Mouse (Mus musculus): ENCODE measurements at regions not wholly inside any gene's neighbourhood (a gene's known extent, or its start where the extent isn't known, plus 50 kb on each side); places are given as distances from the start of the nearest gene placed in this dataset.
"Not testable (repeated sequence)": the region's sequence is repeated elsewhere in the genome, so short reads cannot be mapped to it uniquely, and the experiment has no call there.

- DNase-seq: peak; percentile 41 to 52
Observed at GRCm38 (mm10) chr4:8084954-8085639, 153.7 kb downstream of the Car8 start.

DNA sequence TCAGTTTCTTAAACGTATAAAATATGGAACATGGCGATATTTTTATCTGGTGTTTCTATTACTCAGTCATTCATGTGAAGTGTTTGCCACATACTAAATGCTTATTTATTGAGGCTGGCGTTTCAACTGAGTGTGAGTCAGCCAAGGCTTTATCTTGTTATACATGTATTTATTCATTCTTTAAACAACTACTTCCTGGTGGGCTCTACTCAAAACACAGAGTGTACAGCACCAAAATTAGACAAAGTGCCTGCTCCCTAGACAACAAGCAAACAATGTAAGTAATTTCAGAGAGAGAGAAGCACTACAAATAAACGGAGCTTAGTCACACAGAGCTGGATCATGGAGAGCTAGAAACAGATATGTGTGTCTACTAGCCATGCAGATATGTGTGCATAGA lies 159.5 kb downstream of the Car8 start:
- DNase-seq: no peak

GRCm38 (mm10) chr4:8072989-8073573 lies 165.8 kb downstream of the Car8 start:
- DNase-seq: no peak

GRCm38 (mm10) chr4:8070693-8071092 lies 168.1 kb downstream of the Car8 start:
- not testable (repeated sequence) for DNase-seq

DNA sequence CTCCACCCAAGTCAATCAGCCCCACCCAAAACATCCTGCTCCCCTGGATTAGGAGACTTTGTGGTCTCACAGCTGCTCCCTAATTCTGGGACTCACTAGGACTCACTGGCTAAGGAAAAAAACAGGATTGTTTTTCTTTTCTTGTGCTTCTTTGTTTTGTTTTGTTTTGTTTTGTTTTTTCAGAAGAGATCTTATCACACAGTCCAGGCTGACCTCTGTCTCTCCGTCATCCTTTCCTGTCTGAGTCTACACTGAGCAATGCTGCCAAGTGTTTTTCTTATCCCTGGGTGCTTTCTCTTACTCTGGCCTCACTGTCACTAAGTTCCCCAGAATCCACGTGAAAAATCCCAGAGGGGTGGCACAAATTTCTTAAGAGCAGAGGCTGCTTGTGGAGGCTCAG lies 170.8 kb downstream of the Car8 start:
- DNase-seq: no peak

GRCm38 (mm10) chr4:8041776-8042175 lies 197.1 kb downstream of the Car8 start:
- no peak for DNase-seq

GRCm38 (mm10) chr4:8037863-8038262 lies 201.0 kb downstream of the Car8 start:
- DNase-seq: no peak

DNA sequence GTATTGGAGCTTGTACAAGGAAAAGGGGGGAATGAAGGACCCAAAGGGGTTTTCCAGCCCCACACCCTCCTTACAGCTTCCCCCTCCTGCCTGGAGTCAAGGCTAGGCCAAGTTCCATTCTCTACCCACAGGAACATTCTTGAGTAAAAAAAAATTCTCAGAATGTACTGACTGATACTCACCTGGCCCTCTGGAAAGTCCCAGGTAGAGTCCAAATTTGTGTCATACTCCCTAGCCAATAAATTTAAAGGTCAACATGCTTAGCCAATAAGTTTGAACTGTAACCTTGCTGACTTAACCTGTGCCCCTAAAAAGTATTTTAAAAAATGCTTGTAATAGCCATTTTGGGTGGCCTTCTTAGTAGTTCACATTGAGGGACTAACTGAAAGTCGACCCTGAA lies 205.4 kb downstream of the Car8 start:
- DNase-seq: not testable (repeated sequence)

DNA sequence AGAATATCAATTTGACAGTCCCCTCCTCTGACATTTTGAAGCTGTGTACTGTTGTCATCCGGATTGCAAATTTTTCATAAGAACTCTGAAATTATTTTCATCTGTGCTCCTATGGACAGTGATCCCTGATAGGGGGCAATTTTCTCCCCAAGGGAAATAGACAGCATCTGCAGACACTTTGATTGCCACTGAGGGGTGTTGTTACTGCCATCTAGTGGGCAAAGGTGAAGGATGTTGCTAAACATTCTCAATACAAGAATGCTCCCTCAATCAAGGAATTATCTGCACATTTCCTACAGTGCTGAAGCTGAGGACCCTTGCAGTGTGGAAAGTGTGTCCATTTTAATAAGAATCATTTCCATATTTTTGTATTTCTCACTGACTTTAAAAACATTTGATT lies 233.7 kb downstream of the Car8 start:
- peak; percentile 2 to 28 for DNase-seq

DNA sequence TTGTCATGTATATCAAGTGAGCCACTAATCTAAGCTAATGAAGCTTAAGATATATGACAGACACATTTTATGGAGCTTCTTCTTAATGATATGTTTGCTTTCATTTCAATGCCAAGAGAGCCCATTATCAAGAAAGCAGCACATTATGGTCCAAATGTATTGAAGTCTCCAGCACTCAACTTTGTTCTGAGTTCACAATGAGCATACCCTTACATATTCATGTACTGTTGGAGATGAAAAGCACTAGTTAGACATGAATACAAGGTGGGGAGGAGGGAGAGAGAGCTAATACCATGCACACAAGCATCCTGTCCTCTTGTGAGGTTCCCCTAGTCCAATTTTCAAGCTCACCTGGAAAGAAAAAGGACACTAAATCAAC lies 241.3 kb downstream of the Car8 start:
- no peak for DNase-seq

DNA sequence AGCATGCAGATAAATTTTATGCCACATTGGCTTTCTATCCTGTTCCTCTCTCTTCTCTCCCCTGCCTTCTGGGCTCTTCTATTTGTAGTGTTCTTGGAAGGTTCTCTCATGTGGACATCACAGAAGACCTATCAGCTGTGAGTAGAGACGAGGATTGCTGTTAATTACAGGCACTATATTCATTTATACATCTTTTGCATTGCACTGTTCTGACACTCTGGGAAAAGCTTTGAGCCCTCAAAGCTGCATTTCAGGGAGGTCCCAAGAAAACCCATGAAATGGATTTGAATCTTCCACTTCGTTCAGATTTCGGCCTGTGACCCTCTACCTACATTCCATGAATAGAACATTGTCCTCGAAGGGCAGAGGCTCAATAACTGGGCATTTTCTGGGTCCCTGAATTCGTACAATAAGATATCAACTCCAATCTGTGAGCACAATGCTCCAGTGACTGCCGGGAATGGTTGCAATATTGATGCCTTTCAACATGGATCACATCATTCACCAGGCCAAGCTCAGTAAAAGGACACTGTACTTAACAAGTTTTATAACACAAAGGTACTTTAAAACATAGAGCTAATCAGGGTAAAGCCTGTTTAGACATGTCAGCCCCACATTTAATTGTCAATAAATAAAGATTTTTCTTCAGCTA lies 241.8 kb downstream of the Car8 start:
- no peak for DNase-seq

DNA sequence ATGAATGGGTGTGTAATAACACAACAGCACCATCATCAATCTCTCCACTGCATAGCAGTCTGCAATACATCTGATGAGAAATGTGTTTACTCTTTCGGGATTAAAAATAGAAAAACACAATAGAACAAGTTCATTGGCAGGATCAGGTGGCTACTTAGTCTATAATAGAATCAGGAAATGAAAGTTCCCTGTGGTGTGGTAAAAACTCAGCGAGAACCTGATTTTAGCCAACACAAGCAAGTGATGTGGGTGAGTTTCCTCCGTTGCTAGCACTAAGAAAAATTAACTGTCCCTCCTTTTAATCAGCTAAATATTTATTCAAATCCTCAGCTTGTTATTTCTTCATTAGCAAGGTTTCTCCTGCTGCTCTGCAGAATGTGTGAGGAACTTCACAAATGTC lies 245.9 kb downstream of the Car8 start:
- no peak for DNase-seq

DNA sequence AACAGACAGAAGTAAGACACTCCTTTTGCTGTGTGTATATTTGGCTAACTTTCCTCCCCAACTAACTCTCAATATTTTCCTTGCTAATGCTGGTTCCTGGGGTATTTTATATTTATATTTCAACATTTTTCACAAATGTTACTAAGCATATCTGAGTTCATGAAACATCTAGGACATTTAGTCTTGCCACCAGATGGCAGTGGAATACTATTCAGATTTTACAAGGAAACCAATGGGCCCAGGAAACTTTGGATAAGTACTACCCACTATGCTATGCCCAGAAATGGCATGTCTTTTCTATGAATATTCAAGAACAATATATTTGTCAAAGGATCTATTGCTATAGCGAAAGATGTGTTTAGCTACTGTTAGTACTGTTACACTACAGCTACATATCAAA lies 251.1 kb downstream of the Car8 start:
- no peak for DNase-seq

DNA sequence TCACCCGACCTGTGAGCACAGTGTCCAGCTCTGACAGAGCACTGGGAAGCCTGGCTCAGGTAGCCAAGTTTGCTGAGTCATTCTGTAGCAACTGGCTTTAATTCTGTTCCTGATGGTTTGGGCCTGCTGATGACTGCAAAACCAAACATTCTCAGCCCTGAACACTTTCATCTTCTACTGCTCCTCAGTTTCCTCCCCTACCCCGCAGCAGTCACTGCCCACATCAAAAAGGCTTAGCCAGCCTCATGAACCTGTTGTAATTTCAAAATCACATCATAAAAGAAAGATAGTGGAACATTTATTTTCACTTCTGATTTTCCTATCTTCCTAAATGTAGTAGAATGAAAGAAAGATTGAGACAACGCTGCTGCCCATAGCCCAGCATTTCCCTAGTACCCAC lies 251.5 kb downstream of the Car8 start:
- DNase-seq: no peak

- no peak for DNase-seq
Observed at GRCm38 (mm10) chr4:7984814-7985213, 254.0 kb downstream of the Car8 start.

DNA sequence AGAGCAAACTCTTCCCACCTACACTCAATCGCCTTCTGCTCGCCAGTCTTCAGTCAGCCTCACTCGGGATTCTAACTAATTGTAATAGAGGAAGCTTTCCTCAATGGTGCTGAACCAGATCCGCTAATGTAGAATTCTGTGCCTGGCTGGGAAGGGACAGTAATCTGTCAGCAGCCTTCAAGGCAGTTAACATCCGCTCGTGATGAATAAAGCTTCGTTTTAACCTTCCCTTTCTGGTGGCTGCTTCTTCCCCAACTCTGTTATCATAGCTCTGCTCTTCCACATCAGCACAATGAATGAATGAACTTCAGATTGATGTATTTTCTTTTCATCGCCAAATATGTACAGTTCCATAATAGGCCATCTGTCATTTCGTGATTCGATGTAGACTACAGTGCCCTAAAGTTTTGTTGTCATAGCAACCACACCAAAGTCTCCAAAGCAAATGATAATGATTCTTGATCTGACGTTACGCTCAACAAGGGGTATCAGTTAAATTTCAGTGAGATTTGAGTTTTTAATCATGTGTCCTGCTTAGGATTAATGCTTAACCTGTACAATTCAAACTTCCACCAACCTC lies 259.0 kb downstream of the Car8 start:
- no peak for DNase-seq

GRCm38 (mm10) chr4:7977661-7978444 lies 261.0 kb downstream of the Car8 start:
- DNase-seq: no peak

DNA sequence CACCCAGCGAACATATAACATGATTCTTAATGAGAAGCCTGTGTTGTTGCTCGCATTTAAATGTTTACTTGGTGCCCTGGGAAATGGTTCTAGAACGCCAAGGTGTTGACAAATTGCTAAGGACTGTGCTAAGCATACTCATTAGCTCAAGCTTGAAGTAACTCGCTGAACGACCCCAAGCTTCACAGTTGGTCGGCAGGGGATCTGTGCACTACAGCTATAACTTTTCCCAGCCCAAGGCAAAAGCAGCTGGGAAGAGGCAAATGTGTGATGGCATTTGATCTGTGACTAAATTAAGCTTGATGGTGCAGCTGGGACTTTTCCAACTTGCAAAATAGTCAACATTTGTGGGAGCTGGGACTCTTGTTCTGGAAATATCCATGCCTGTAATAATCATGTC lies 268.6 kb downstream of the Car8 start:
- DNase-seq: no peak

DNA sequence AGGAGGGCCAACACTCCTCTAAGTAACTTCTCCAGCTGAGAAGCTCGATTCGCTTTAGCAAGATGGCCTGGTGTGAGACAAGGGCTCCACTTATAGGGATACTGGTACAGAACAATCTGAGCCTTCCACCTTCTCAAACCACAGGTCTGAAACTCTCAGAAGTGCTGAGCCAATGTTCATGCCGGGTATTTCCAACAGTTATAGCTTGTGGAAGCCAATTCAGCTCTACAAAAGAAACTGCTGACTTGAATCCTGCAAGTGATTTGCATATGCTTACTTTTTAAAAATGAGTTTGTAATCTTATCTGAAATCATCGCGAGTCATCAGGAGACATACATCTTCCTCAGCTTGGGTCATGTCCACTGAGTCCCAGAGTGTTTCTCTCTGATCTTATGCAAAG lies 273.2 kb downstream of the Car8 start:
- no peak for DNase-seq

DNA sequence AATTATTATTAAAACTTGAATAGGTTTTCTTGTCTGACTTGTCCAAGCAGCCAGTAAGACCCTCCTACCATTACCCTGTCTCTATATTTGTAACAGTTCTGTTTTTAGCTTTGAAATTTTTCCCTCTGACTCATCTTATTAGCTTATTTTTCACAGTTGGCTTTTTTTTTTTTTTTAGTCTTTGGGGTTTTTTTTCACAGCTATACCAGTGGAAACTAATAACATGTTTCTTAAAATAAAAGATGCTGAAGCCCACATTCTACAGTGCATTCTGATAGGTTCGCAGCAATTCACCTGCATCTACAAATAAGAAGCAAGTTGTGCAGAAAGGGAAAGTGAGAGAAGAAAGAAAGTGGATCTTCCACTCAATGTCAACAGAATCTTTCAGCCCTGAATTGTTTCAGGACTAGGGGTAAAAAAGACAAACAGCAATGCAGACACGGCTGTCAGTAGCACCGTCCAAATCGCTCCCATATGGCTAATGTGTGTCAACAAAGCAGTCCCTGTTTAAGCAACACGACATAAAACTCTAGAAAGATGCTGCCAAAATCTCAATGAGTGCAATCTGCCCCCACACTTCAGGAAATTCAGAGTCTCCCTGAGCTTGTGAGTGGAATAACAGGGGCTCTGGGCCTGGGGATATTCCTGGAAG lies 277.2 kb downstream of the Car8 start:
- no peak for DNase-seq

DNA sequence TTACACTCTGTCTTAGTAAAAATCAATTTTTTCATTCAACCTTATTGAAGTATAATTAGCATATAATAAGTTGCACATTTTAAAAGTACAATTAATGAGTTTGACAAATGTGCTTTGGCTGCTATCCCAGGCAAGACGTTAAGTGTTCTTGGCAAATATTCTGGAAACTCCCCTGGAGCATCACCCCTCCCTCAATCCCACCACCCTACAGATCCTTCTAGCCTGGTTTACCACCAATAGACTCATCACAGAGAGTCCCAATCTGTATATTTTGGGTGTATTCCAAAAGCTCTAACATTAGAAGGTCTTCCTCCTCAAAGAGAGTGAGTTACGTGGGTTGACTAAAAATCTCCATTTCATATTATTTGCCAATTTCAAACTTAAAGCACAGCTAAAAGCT lies 278.5 kb downstream of the Car8 start:
- DNase-seq: no peak

GRCm38 (mm10) chr4:7948020-7948419 lies 290.8 kb downstream of the Car8 start:
- DNase-seq: no peak

- no peak for DNase-seq
Observed at GRCm38 (mm10) chr4:7921503-7921902, 317.3 kb downstream of the Car8 start.
